Mouse (Mus musculus) monocyte, adult 5-6 weeks (primary cell): Measurements from ENCODE around the gene Sppl2c. TPM values are rescaled to one million over a fixed set of nuclear protein-coding genes. Genes with fewer than 3 reads are reported as not detected.

Source experiments
- ATAC-seq: fragments of 153-309, 156-312 bp; replicated peaks from 2 replicates; pipeline ENCODE4 v1.8.0; 2017; ENCODE audit warnings: mild to moderate bottlenecking; ENCODE audit not compliant: low TSS enrichment, insufficient number of reproducible peaks, severe bottlenecking, poor library complexity, low FRiP score
- total RNA-seq: library from RNA; stranded (forward); fragments of 200-1000, 200-491, 200-594 nt; gene quantifications from 3 replicates; pipeline ENCODE4 v1.2.3, GENCODE M21; 2017

Sppl2c gene
- total RNA-seq, 1 experiment from 2014 or later: not detected

- no peak for ATAC-seq
Measured at GRCm38 (mm10) chr11:104233574-104234206, 47.6 kb downstream of the Sppl2c start.

- no peak for ATAC-seq
Measured at GRCm38 (mm10) chr11:104234680-104235079, 48.6 kb downstream of the Sppl2c start.

GRCm38 (mm10) chr11:104235881-104236280 is 49.8 kb downstream of the Sppl2c start:
- ATAC-seq: no peak

DNA sequence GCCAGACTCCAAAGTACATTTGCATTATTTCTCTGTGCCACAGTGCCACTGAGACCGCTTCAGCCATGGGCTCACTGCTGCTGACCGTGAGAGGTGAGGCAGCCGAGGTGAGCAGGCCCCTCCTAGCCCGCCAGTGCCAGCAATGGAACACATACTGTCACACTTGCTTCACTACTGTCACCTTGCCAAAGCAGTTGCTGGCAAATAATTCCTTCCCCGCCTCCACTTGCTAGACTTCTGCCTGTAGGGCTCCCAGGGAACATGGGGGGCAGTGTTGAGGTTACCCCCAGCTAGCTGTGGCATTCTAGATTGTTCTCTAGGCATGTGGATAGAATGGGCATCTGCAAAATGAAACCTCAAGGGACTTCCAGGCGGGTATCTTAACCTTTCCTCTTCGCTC is 51.1 kb downstream of the Sppl2c start:
- no peak for ATAC-seq

DNA sequence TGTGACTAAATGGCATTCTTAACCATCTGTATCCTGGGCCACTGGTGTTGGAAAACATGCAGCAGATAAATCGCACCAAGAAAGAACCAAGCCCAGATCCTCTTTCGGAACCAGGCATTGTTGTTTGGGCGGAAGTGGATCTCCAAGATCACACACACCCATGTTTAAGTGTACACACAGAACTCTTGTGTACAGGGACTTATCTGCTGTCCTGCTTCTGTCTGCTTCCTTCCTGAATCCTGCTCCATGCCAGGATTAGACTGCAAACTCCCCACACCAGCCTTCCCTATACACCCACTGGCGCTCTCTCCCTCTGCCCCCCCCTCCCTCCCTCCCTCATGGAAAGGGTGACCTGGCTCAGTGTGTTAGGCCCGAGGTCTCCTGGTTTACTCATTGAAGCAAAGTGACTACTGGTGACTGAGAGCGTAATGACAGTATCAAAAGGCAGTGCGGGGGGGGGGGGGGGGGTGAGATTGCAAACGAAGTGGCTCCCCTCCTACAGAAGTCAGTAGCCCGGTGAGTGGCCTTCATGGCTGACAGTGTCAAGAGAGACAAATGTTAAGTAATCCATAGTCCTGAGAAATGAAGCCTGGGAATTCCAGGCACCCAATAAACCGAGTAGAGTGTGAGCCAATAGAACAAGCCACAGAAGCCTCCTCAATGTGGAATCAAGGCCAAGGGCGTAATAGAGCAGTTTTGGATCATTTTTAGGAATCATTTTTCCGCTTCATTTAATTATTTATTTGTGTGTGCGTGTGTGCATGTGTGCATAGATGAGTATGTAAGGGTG is 52.0 kb downstream of the Sppl2c start:
- ATAC-seq: no peak

Other genes with a start within 250 kb of the Sppl2c start
- 73.0 to 93.1 TPM (median 86.5 TPM) in 3 replicates for gene Nsf, start 232.3 kb upstream of the Sppl2c start, total RNA-seq
- 52.6 to 86.8 TPM (median 79.1 TPM) in 3 replicates for gene Arf2, start 219.6 kb upstream of the Sppl2c start, total RNA-seq
- not detected in 3 replicates for gene Crhr1, start 53.5 kb upstream of the Sppl2c start, total RNA-seq
- gene Mapt, start 45.1 kb downstream of the Sppl2c start, total RNA-seq: 0.38 TPM in 1 of 3 replicates, not detected in the others